Mouse (Mus musculus) testis, adult 2 months (tissue): Measurements from ENCODE around the gene Ldah.

Source experiments
- CTCF ChIP-seq: fragments of 200-500 bp; IDR thresholded peaks from 2 replicates; pipeline ENCODE4 v1.5.1; 2012; ENCODE audit warnings: low read depth, mild to moderate bottlenecking, inconsistent platforms, low read length, moderate library complexity; ENCODE audit not compliant: control insufficient read depth, insufficient read depth, insufficient replicate concordance
- POLR2A ChIP-seq: fragments of 200-500 bp; IDR thresholded peaks from 2 replicates; pipeline ENCODE4 v1.6.1; 2012; ENCODE audit warnings: low read depth, mild to moderate bottlenecking, inconsistent platforms, low read length, moderate library complexity; ENCODE audit not compliant: control insufficient read depth

- TF ChIP-seq CTCF (no peak), POLR2A (no peak)
These were observed 36.8 kb downstream of the Ldah start for GRCm38 (mm10) chr12:8244746-8245145.
